Mouse (Mus musculus): ENCODE results near the gene Ccdc173. TPM values are rescaled to one million over a fixed set of nuclear protein-coding genes. Genes with fewer than 3 reads are reported as not detected.
"Not testable (repeated sequence)": the region's sequence is repeated elsewhere in the genome, so short reads cannot be mapped to it uniquely, and the experiment has no call there.

Ccdc173 gene
- total RNA-seq (2021) = 1 to 10 TPM; 2.4 to 2.5 TPM

GRCm38 (mm10) chr2:69789429-69790069, at the start of gene Ccdc173, which contains the start of gene Phospho2:
Ccdc173 (minus strand) TSS chr2:69789575.
Phospho2 (plus strand) TSS chr2:69789623.
- peak; percentile 96 to 99 for DNase-seq (ENCODE audit: extremely low spot score in 1 of 2, low spot score in 2 of 2)
- intact Hi-C loops (cut with DNase I) = loop anchor here (10.0 kb wide), 1 partner anchor 75 kb away; the partner anchor contains the start of gene Ssb

- intact Hi-C loops (cut with DNase I) = no loop called here
- DNase-seq (ENCODE audit: extremely low spot score in 1 of 2, low spot score in 2 of 2) = no peak
Observed at GRCm38 (mm10) chr2:69838707-69839106, 49.3 kb upstream of the Ccdc173 start.

- intact Hi-C loops (cut with DNase I) = no loop called here
- DNase-seq (ENCODE audit: extremely low spot score in 1 of 2, low spot score in 2 of 2) = no peak
Observed at GRCm38 (mm10) chr2:69837996-69838395, 48.6 kb upstream of the Ccdc173 start.

GRCm38 (mm10) chr2:69837244-69837967, 48.0 kb upstream of the Ccdc173 start:
- intact Hi-C loops (cut with DNase I) = no loop called here
- no peak for DNase-seq (ENCODE audit: extremely low spot score in 1 of 2, low spot score in 2 of 2)

- intact Hi-C loops (cut with DNase I) = no loop called here
Observed at GRCm38 (mm10) chr2:69830116-69830515, 40.7 kb upstream of the Ccdc173 start.

GRCm38 (mm10) chr2:69829680-69830079, 40.3 kb upstream of the Ccdc173 start:
- DNase-seq (ENCODE audit: extremely low spot score in 1 of 2, low spot score in 2 of 2) = no peak
- intact Hi-C loops (cut with DNase I) = no loop called here

More at GRCm38 (mm10) chr2:69830116-69830515, 40.7 kb upstream of the Ccdc173 start:
- no peak for DNase-seq (ENCODE audit: extremely low spot score in 1 of 2, low spot score in 2 of 2)

GRCm38 (mm10) chr2:69828031-69828430, 38.7 kb upstream of the Ccdc173 start:
- intact Hi-C loops (cut with DNase I) = no loop called here

GRCm38 (mm10) chr2:69826380-69826779, 37.0 kb upstream of the Ccdc173 start:
- intact Hi-C loops (cut with DNase I) = no loop called here
- peak in 1 of 2 experiments; percentile 46 for DNase-seq (ENCODE audit: extremely low spot score in 1 of 2, low spot score in 2 of 2)

More at GRCm38 (mm10) chr2:69828031-69828430, 38.7 kb upstream of the Ccdc173 start:
- DNase-seq (ENCODE audit: extremely low spot score in 1 of 2, low spot score in 2 of 2) = no peak

GRCm38 (mm10) chr2:69825898-69826297, 36.5 kb upstream of the Ccdc173 start:
- intact Hi-C loops (cut with DNase I) = no loop called here
- no peak for DNase-seq (ENCODE audit: extremely low spot score in 1 of 2, low spot score in 2 of 2)

- intact Hi-C loops (cut with DNase I) = loop anchor here (5.0 kb wide), 1 partner anchor 39 kb away; the partner anchor contains the start of gene Ssb
- DNase-seq (ENCODE audit: extremely low spot score in 1 of 2, low spot score in 2 of 2) = peak in 1 of 2 experiments; percentile 63
Observed at GRCm38 (mm10) chr2:69823129-69823677, 33.8 kb upstream of the Ccdc173 start.

- intact Hi-C loops (cut with DNase I) = loop anchor here (5.0 kb wide), 1 partner anchor 40 kb away; the partner anchor contains the start of gene Ssb
- peak; percentile 32 to 71 for DNase-seq (ENCODE audit: extremely low spot score in 1 of 2, low spot score in 2 of 2)
Observed at GRCm38 (mm10) chr2:69822361-69823128, 33.2 kb upstream of the Ccdc173 start.

GRCm38 (mm10) chr2:69821711-69822110, 32.3 kb upstream of the Ccdc173 start, which contains the start of gene Klhl23:
Klhl23 (plus strand) TSS chr2:69821944.
- intact Hi-C loops (cut with DNase I) = loop anchor here (5.0 kb wide), 1 partner anchor 41 kb away; the partner anchor contains the start of gene Ssb

GRCm38 (mm10) chr2:69820201-69820600, 30.8 kb upstream of the Ccdc173 start:
- no peak for DNase-seq (ENCODE audit: extremely low spot score in 1 of 2, low spot score in 2 of 2)
- intact Hi-C loops (cut with DNase I) = loop anchor here (5.0 kb wide), 1 partner anchor 42 kb away; the partner anchor contains the start of gene Ssb

More at GRCm38 (mm10) chr2:69821711-69822110, 32.3 kb upstream of the Ccdc173 start, which contains the start of gene Klhl23:
- peak in 1 of 2 experiments; percentile 42 for DNase-seq (ENCODE audit: extremely low spot score in 1 of 2, low spot score in 2 of 2)

GRCm38 (mm10) chr2:69818350-69819085, 29.1 kb upstream of the Ccdc173 start:
- DNase-seq (ENCODE audit: extremely low spot score in 1 of 2, low spot score in 2 of 2) = no peak
- intact Hi-C loops (cut with DNase I) = no loop called here

GRCm38 (mm10) chr2:69816575-69816974, 27.2 kb upstream of the Ccdc173 start:
- no peak for DNase-seq (ENCODE audit: extremely low spot score in 1 of 2, low spot score in 2 of 2)
- intact Hi-C loops (cut with DNase I) = no loop called here

- intact Hi-C loops (cut with DNase I); DNase-seq (ENCODE audit: extremely low spot score in 1 of 2, low spot score in 2 of 2): not testable (repeated sequence)
Observed at GRCm38 (mm10) chr2:69811349-69811748, 22.0 kb upstream of the Ccdc173 start.

- intact Hi-C loops (cut with DNase I) = no loop called here
Observed at GRCm38 (mm10) chr2:69810169-69810568, 20.8 kb upstream of the Ccdc173 start.

GRCm38 (mm10) chr2:69804663-69805062, 15.3 kb upstream of the Ccdc173 start:
- DNase-seq (ENCODE audit: extremely low spot score in 1 of 2, low spot score in 2 of 2); intact Hi-C loops (cut with DNase I): not testable (repeated sequence)

More at GRCm38 (mm10) chr2:69810169-69810568, 20.8 kb upstream of the Ccdc173 start:
- DNase-seq (ENCODE audit: extremely low spot score in 1 of 2, low spot score in 2 of 2) = no peak

All from left cerebral cortex, postnatal 10 days (tissue).